Mouse (Mus musculus): ENCODE data around the gene Gm9376. TPM values are rescaled to one million over a fixed set of nuclear protein-coding genes. Genes with fewer than 3 reads are reported as not detected.

Gene Gm9376
- not detected for polyA plus RNA-seq (2017; shearing (Covaris generic))

GRCm38 (mm10) chr14:118266660-118267059 is at the start of gene Gm9376:
TSS of gene Gm9376 (plus strand) at chr14:118266960.

GRCm38 (mm10) chr14:118236886-118237289 is 29.9 kb upstream of the Gm9376 start, which contains the start of gene Sox21:
TSS of gene Sox21 (minus strand) at chr14:118237030.

Other genes starting within 250 kb of the Gm9376 start
- 0.16 TPM for gene Dct, start 214.7 kb upstream of the Gm9376 start, polyA plus RNA-seq (2017; shearing (Covaris generic))
- 9.5 TPM for gene Tgds, start 134.2 kb upstream of the Gm9376 start, polyA plus RNA-seq (2017; shearing (Covaris generic))
- gene Gpr180, start 129.8 kb upstream of the Gm9376 start, polyA plus RNA-seq (2017; shearing (Covaris generic)), result 22.6 TPM
- not detected for gene Sox21, start 29.9 kb upstream of the Gm9376 start, polyA plus RNA-seq (2017; shearing (Covaris generic))

Data from naive thymus-derived CD4-positive, alpha-beta T cell, adult 5 months (primary cell).